Mouse (Mus musculus): Measurements from ENCODE around the gene Vmn1r60. TPM values are rescaled to one million over a fixed set of nuclear protein-coding genes. Genes with fewer than 3 reads are reported as not detected.
"Not testable (repeated sequence)": the region's sequence is repeated elsewhere in the genome, so short reads cannot be mapped to it uniquely, and the experiment has no call there.

The Vmn1r60 gene
- not detected in 2 replicates for polyA plus RNA-seq (2015; fragmentation: Nextera tagmentation; extraction: Ambion mirVana)

GRCm38 (mm10) chr7:5547217-5547616, at the start of gene Vmn1r60:
TSS of gene Vmn1r60 (minus strand) at chr7:5547317.
- not testable (repeated sequence) for H3K9ac ChIP-seq (replicated peaks); H3K4me3 ChIP-seq (replicated peaks); H3K4me1 ChIP-seq; H3K36me3 ChIP-seq; H3K4me2 ChIP-seq; ATAC-seq (ENCODE audit: low FRiP score); H3K9me3 ChIP-seq (replicated peaks); H3K27me3 ChIP-seq (replicated peaks); H3K27ac ChIP-seq (replicated peaks)
- WGBS = 79% methylated on average over 1 of the region's 1 CpGs

- not testable (repeated sequence) for H3K36me3 ChIP-seq; H3K27ac ChIP-seq (replicated peaks); H3K4me2 ChIP-seq; H3K9ac ChIP-seq (replicated peaks); H3K27me3 ChIP-seq (replicated peaks); H3K4me1 ChIP-seq; ATAC-seq (ENCODE audit: low FRiP score); H3K9me3 ChIP-seq (replicated peaks); H3K4me3 ChIP-seq (replicated peaks)
- WGBS = 58% methylated on average over 3 of the region's 3 CpGs
Observed at GRCm38 (mm10) chr7:5540770-5541436, 6.2 kb downstream of the Vmn1r60 start.

- not testable (repeated sequence) for H3K4me3 ChIP-seq (replicated peaks); H3K36me3 ChIP-seq; ATAC-seq (ENCODE audit: low FRiP score); H3K9ac ChIP-seq (replicated peaks); H3K27me3 ChIP-seq (replicated peaks); H3K9me3 ChIP-seq (replicated peaks); H3K4me2 ChIP-seq; H3K4me1 ChIP-seq; H3K27ac ChIP-seq (replicated peaks)
Observed at GRCm38 (mm10) chr7:5493856-5494255, 53.3 kb downstream of the Vmn1r60 start, which contains the start of gene Vmn2r28. TSS of gene Vmn2r28 (minus strand) at chr7:5493956.

Other genes with a start within 250 kb of the Vmn1r60 start
- gene Gm5065, start 196.8 kb downstream of the Vmn1r60 start, polyA plus RNA-seq (2015; fragmentation: Nextera tagmentation; extraction: Ambion mirVana) = not detected in 2 replicates
- not detected in 2 replicates for gene Nlrp2, start 196.3 kb downstream of the Vmn1r60 start, polyA plus RNA-seq (2015; fragmentation: Nextera tagmentation; extraction: Ambion mirVana)
- gene Vmn1r58, start 133.9 kb downstream of the Vmn1r60 start, polyA plus RNA-seq (2015; fragmentation: Nextera tagmentation; extraction: Ambion mirVana) = not detected in 2 replicates
- not detected in 2 replicates for gene Vmn1r59, start 90.5 kb downstream of the Vmn1r60 start, polyA plus RNA-seq (2015; fragmentation: Nextera tagmentation; extraction: Ambion mirVana)
- not detected in 2 replicates for gene Vmn2r28, start 53.4 kb downstream of the Vmn1r60 start, polyA plus RNA-seq (2015; fragmentation: Nextera tagmentation; extraction: Ambion mirVana)
- gene Vmn1r61, start 66.0 kb upstream of the Vmn1r60 start, polyA plus RNA-seq (2015; fragmentation: Nextera tagmentation; extraction: Ambion mirVana) = not detected in 2 replicates
- gene Vmn1r62, start 126.3 kb upstream of the Vmn1r60 start, polyA plus RNA-seq (2015; fragmentation: Nextera tagmentation; extraction: Ambion mirVana) = not detected in 2 replicates

Measured in neural tube, embryonic 15.5 days (tissue).